Mouse (Mus musculus) intestine, embryonic 15.5 days (tissue): ENCODE measurements around the gene Gm813. TPM values are rescaled to one million over a fixed set of nuclear protein-coding genes. Genes with fewer than 3 reads are reported as not detected.
A peak's percentile ranks its signal among the peaks of the same experiment; 100 is the strongest.
"Not testable (repeated sequence)": the region's sequence is repeated elsewhere in the genome, so short reads cannot be mapped to it uniquely, and the experiment has no call there.

Source experiments
- ATAC-seq: fragments of 200-750 bp; cut with Nextera tagmentation; 2 replicates; pipeline ENCODE4 v1.8.0; 2017; ENCODE audit warnings: moderate TSS enrichment, moderate library complexity
- H3K27ac ChIP-seq: fragments of 300-500 bp; sonication (generic); 2 replicates; pipeline ENCODE4 v1.5.1; 2015; ENCODE audit warnings: mild to moderate bottlenecking, inconsistent platforms
- H3K27me3 ChIP-seq: fragments of 300-500 bp; sonication (generic); replicated peaks from 2 replicates; pipeline ENCODE4 v1.6.1; 2015; ENCODE audit warnings: inconsistent platforms
- H3K36me3 ChIP-seq: fragments of 300-500 bp; sonication (generic); 2 replicates; pipeline ENCODE4 v1.6.1; 2015; ENCODE audit warnings: inconsistent platforms
- H3K4me1 ChIP-seq: fragments of 300-500 bp; sonication (generic); replicated peaks from 2 replicates; pipeline ENCODE4 v1.6.1; 2015; ENCODE audit warnings: inconsistent platforms
- H3K4me2 ChIP-seq: fragments of 300-500 bp; sonication (generic); replicated peaks from 2 replicates; pipeline ENCODE4 v1.6.1; 2015; ENCODE audit warnings: mild to moderate bottlenecking, inconsistent platforms
- H3K4me3 ChIP-seq: fragments of 300-500 bp; sonication (generic); replicated peaks from 2 replicates; pipeline ENCODE4 v1.5.1; 2015; ENCODE audit warnings: inconsistent platforms
- H3K9ac ChIP-seq: fragments of 300-500 bp; sonication (generic); 2 replicates; pipeline ENCODE4 v1.6.1; 2015; ENCODE audit warnings: inconsistent platforms
- H3K9me3 ChIP-seq: fragments of 300-500 bp; sonication (generic); 2 replicates; pipeline ENCODE4 v1.6.1; 2016; ENCODE audit warnings: inconsistent platforms
- WGBS: fragments of 180-500 bp; shearing (Covaris S2); methylation state at CpG from one replicate; pipeline ENCODE4 v1.1.7; 2015; 5-methylcytosine and 5-hydroxymethylcytosine counted together
- polyA plus RNA-seq: library from polyadenylated mRNA; unstranded; fragments of >200 nt; fragmentation: Nextera tagmentation; extraction: Ambion mirVana; gene quantifications from 2 replicates; pipeline ENCODE4 v1.2.1, GENCODE M21; 2015

Gm813 gene
- polyA plus RNA-seq = not detected in 2 replicates

DNA sequence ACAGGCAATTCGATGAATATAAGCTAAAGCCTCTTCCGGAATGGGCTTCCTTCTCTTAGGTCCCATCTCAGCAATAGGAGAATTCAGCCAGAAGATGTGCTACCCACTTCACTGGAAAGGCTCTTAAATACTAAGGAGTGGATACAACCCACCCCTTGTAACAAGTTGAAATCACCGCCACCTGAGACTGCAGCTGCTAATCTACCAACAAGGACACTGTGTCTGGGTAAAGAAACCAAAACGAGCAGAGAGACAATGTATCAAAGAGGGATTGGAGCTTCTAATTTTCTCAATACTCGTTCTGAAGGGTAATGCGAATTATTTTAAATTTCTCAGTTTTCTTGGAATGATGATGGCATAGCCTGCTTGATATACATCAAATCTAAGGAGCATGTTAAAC is at the start of gene Gm813:
Gm813 (minus strand) TSS at position 101 of the 400 bp plus-strand sequence.
- Histone ChIP-seq H3K4me3 (no peak within 1 kb of the TSS), H3K4me1 (no peaks in the 10 kb centered on the region)
- WGBS = 90% methylated on average over 6 of the region's 6 CpGs

DNA sequence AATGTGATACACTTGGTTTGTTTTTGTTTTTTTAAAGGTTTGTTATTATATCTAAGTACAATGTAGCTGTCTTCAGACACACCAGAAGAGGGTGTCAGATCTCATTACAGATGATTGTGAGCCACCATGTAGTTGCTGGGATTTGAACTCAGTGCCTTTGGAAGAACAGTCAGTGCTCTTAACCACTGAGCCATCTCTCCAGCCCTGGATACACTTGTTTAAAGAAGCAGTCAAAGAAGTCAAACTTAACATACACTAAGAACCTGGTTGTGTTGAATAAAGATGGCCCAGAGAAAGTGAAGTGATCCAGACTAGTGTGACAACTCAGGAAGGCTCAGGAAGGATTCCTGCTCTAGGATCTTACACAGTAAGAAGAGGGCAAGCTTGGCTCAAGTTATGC is 48.4 kb upstream of the Gm813 start:
- not testable (repeated sequence) for H3K27me3 ChIP-seq, H3K9me3 ChIP-seq, H3K36me3 ChIP-seq, ATAC-seq, H3K4me1 ChIP-seq, H3K9ac ChIP-seq, H3K27ac ChIP-seq, H3K4me3 ChIP-seq, H3K4me2 ChIP-seq

More for the DNA sequence above, at the start of gene Gm813:
- H3K36me3 ChIP-seq = no peaks in the 10 kb centered on the region
- H3K9me3 ChIP-seq = no peaks in the 10 kb centered on the region
- no peak within 1 kb of the TSS for H3K27ac ChIP-seq
- H3K4me2 ChIP-seq = no peak within 1 kb of the TSS
- ATAC-seq = no peak
- no peak within 1 kb of the TSS for H3K9ac ChIP-seq
- no peaks in the 10 kb centered on the region for H3K27me3 ChIP-seq

DNA sequence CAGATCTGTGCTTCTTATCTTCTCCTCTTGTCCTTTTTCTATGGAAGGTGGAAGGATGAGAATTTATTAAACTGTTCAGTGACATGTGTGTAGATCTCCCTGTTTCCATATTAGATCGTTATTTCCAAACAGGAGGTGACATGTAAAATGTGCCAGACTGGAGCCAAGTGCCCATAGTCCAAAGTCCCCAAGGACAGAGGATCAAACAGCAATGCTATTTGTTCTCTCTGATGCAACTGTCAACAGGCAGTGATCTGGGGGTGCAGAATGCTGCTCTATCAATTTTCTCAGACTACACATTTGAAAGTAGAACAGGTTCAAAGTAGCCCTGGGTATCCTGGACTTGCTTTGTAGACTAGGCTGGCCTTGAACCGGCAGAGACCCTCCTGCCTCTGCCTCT is 47.0 kb upstream of the Gm813 start:
- H3K36me3 ChIP-seq = no peaks in the 10 kb centered on the region
- no peak overlapping the region for H3K27ac ChIP-seq
- no peaks in the 10 kb centered on the region for H3K4me1 ChIP-seq
- H3K9ac ChIP-seq = no peak overlapping the region
- no peak for ATAC-seq
- H3K9me3 ChIP-seq = no peaks in the 10 kb centered on the region
- H3K4me2 ChIP-seq = no peak overlapping the region
- H3K4me3 ChIP-seq = no peak overlapping the region
- no peaks in the 10 kb centered on the region for H3K27me3 ChIP-seq
- WGBS = 79% methylated on average over 2 of the region's 2 CpGs

DNA sequence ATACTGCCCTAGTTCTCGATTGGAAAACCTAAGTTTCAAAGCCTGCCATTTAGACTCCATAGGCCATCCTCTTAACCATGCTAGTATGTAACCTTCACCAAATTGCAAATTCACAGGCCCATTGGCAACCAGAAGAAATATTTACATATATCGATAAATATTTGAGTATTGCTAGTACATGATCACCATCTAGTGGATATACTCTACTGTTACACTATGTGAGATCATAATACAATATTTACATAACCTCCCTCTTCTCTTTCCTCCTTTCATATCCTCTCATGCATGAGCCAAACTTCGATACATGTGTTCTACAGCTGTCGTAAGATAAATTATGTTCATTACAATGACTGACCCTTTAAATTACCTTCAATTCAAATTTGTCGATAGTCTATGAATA is 46.2 kb upstream of the Gm813 start:
- no peaks in the 10 kb centered on the region for H3K4me1 ChIP-seq
- no peaks in the 10 kb centered on the region for H3K36me3 ChIP-seq
- no peak overlapping the region for H3K9ac ChIP-seq
- no peaks in the 10 kb centered on the region for H3K9me3 ChIP-seq
- H3K27ac ChIP-seq = no peak overlapping the region
- H3K4me3 ChIP-seq = no peak overlapping the region
- WGBS = 64% methylated on average over 5 of the region's 5 CpGs
- H3K4me2 ChIP-seq = no peak overlapping the region
- H3K27me3 ChIP-seq = no peaks in the 10 kb centered on the region
- peak; percentile 52; the same call in 1 of the 2 replicates for ATAC-seq

DNA sequence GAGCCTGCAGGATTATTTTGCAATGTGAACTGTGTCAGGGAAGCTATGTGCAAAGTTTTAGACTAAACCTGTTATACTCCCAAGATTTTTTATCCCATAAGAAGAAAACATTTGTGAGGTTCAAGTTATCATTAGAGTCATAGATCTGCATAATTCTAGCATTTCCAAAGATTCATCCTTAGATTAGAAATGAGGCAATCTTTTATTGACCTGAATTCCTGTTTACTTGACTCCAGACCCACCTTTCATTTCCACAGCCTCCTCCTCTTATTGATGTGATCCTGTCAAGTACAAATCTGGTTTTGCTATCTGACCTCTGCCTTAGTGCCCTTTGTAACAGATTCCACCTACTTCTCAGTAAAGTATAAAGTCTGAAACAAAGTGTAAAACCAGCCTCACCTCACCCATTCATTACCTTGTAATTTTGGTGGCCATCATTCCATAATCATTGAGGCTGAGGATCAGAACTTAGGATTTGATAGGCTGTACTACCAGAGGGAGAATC is 45.6 kb upstream of the Gm813 start:
- no peaks in the 10 kb centered on the region for H3K36me3 ChIP-seq
- H3K9ac ChIP-seq = no peak overlapping the region
- H3K9me3 ChIP-seq = no peaks in the 10 kb centered on the region
- no peaks in the 10 kb centered on the region for H3K27me3 ChIP-seq
- peak; percentile 24; the same call in 1 of the 2 replicates for ATAC-seq
- no peak overlapping the region for H3K27ac ChIP-seq
- no peaks in the 10 kb centered on the region for H3K4me1 ChIP-seq
- H3K4me2 ChIP-seq = no peak overlapping the region
- no peak overlapping the region for H3K4me3 ChIP-seq

DNA sequence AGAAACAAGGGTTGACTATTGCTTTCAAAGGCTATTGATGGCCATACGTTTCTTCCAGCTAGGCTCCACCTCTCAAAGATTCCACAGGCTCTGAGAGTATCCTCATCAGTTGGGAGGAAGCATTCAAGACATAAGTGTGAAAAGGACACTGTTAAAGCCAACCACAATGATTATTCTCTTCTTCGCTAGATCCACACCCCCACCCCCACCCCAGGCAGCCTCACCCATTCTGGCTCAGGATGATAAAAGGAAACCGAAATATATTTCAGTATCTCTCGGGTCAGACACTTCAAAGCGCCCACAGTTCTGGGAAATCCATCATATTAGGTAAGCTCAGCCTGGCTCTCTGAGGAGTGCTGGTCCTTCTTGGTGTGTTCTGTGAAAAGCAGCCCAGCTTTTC is 45.0 kb upstream of the Gm813 start:
- no peak overlapping the region for H3K4me2 ChIP-seq
- H3K9ac ChIP-seq = no peak overlapping the region
- no peaks in the 10 kb centered on the region for H3K27me3 ChIP-seq
- WGBS = 74% methylated on average over 5 of the region's 5 CpGs
- H3K9me3 ChIP-seq = no peaks in the 10 kb centered on the region
- peak; percentile 75 for ATAC-seq
- H3K27ac ChIP-seq = no peak overlapping the region
- no peak overlapping the region for H3K4me3 ChIP-seq
- no peaks in the 10 kb centered on the region for H3K36me3 ChIP-seq
- H3K4me1 ChIP-seq = no peaks in the 10 kb centered on the region

DNA sequence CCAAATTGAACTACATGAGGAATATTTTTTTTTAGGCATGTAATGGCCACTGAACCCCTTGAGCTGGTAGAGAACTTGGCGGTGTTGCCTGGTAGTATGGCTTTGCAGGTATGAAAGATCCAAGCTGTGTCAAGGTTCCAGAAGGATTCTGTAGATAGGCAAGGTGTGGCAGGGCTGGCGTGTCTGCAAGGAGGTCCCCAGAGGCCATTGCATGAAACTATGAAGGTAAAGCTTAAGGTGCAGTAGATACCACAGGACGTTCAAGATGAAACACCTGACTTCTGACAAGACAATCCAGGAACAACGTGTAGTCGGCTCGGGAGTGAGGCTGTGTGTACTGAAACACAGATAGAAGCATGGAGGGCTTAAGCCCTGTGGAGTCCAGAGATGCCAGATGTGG is 41.9 kb upstream of the Gm813 start:
- H3K27ac ChIP-seq = no peak overlapping the region
- H3K9ac ChIP-seq = no peak overlapping the region
- no peaks in the 10 kb centered on the region for H3K9me3 ChIP-seq
- ATAC-seq = 0 out of 2 replicates have a peak, but pooled peaks have one; percentile 32
- no peak overlapping the region for H3K4me3 ChIP-seq
- no peaks in the 10 kb centered on the region for H3K27me3 ChIP-seq
- 87% methylated on average over 6 of the region's 6 CpGs for WGBS
- no peak overlapping the region for H3K4me2 ChIP-seq
- no peaks in the 10 kb centered on the region for H3K36me3 ChIP-seq
- no peaks in the 10 kb centered on the region for H3K4me1 ChIP-seq

DNA sequence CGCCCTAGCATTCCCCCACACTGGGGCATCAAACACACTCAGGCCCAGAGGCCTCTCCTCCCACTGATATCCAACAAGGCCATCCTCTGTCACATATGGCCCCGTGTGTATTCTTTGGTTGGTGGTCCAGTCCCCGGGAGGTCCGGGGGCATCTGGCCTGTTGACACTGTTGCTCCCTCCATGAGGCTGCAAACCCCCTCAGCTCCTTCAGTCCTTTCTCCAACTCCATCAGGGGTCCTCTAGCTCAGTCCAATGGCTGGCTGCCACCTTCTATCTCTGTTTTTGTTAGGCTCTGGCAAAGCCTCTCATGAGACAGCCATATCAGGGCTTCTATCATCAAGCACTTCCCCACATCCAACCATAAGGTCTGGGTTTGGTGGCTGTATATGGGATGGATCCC is 39.7 kb upstream of the Gm813 start:
- H3K4me2 ChIP-seq = no peak overlapping the region
- no peak overlapping the region for H3K27ac ChIP-seq
- H3K4me1 ChIP-seq = no peaks in the 10 kb centered on the region
- WGBS = 91% methylated on average over 4 of the region's 4 CpGs
- H3K4me3 ChIP-seq = no peak overlapping the region
- H3K36me3 ChIP-seq = no peaks in the 10 kb centered on the region
- ATAC-seq = no peak
- H3K9me3 ChIP-seq = no peaks in the 10 kb centered on the region
- no peaks in the 10 kb centered on the region for H3K27me3 ChIP-seq
- H3K9ac ChIP-seq = no peak overlapping the region

DNA sequence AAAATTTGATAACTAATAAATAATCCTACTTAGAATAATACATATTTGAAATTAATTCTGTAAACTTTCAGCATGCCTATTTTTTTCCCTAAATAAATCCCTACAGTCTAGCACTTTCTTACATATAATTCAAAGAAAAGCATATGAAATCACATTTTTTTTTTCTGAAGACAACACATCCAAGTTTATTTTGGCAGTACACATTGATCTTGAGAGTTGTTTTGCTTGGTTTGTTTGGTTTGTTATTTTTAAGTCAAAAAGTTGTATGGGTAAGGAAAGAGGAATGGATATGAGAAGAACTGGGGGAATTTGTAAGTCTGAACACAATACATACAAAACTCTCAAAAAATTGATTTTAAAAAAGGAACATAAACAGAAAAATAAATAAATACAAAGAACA is 39.0 kb upstream of the Gm813 start:
- Histone ChIP-seq H3K4me1 (no peaks in the 10 kb centered on the region), H3K9me3 (no peaks in the 10 kb centered on the region), H3K4me3 (no peak overlapping the region), H3K9ac (no peak overlapping the region), H3K36me3 (no peaks in the 10 kb centered on the region), H3K27ac (no peak overlapping the region), H3K4me2 (no peak overlapping the region), H3K27me3 (no peaks in the 10 kb centered on the region)
- ATAC-seq = no peak

DNA sequence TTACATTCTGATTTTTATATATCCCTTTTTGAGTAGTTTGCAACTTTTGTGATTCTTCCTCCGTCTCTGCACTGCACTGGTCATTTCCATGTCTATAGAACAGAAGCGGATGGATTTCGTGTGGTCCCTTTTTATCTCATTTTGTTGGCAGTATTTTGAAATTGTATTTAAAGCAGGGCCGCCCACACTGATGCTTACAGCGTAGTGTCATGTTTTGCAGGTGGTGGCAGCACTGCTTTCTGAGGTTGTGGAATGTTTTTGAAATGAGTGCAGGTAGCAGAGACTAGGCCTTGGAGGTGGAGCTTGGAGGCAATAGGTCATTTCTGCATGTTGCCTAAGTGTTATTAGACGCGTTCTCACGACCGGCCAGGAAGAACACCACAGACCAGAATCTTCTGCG is 33.2 kb upstream of the Gm813 start:
- Histone ChIP-seq H3K4me3 (no peak overlapping the region), H3K9me3 (no peaks in the 10 kb centered on the region), H3K36me3 (no peaks in the 10 kb centered on the region), H3K4me1 (no peaks in the 10 kb centered on the region), H3K27ac (no peak overlapping the region), H3K4me2 (no peak overlapping the region), H3K9ac (no peak overlapping the region), H3K27me3 (no peaks in the 10 kb centered on the region)
- 95% methylated on average over 10 of the region's 10 CpGs for WGBS
- ATAC-seq = no peak

DNA sequence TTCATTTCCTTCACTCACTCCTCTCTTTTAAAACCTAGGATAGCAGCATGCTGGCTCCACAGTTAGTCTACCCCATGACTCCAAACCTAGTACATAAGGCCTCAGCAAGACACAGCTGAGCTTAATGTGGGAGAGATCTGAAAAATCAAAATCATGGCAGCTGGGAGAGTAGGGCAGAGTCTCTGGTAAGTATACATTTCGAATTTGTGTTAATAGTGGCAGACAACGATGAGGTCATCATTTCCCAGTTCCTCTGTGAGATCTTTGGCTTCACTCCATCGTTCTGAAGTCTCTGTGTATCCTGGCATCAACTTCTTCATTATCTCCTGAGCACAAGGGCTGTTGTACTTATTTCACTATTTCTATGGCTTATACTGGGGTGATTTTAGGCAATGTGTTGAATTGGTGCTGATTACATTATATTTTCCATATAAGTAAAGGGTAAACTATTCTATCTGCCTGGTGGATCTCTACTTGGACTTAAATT is 22.0 kb upstream of the Gm813 start, which contains the start of gene E330017A01Rik:
E330017A01Rik (minus strand) TSS at position 51 of the 487 bp plus-strand sequence.
- Histone ChIP-seq H3K9ac (no peak within 1 kb of the TSS), H3K9me3 (no peaks in the 10 kb centered on the region), H3K4me1 (no peaks in the 10 kb centered on the region), H3K4me2 (no peak within 1 kb of the TSS), H3K36me3 (no peaks in the 10 kb centered on the region), H3K4me3 (no peak within 1 kb of the TSS), H3K27ac (no peak within 1 kb of the TSS), H3K27me3 (no peaks in the 10 kb centered on the region)
- no peak for ATAC-seq
- WGBS = 76% methylated on average over 3 of the region's 3 CpGs

DNA sequence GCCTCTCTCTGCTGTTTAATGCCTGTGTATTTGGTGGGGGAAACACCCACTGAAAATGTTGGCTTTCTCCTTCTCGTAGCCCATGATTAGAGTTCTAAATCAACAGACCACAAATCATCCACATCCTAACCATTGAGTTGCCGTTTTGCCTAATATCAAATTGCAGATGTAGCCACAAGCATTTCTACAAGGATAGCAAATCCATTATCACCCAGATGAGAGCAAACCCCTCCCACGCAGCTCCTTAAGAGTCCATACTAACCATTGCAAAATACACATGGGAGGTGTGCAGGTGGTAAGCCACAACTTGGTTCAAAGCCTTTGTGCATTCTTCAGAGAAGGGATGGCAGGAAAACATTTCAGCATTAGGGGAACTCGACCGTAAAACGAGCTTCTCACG is 21.2 kb upstream of the Gm813 start:
- Histone ChIP-seq H3K4me2 (no peak overlapping the region), H3K4me3 (no peak overlapping the region), H3K9ac (no peak overlapping the region), H3K27ac (no peak overlapping the region), H3K4me1 (no peaks in the 10 kb centered on the region), H3K27me3 (no peaks in the 10 kb centered on the region), H3K36me3 (no peaks in the 10 kb centered on the region), H3K9me3 (no peaks in the 10 kb centered on the region)
- ATAC-seq = no peak
- WGBS = 78% methylated on average over 7 of the region's 7 CpGs

DNA sequence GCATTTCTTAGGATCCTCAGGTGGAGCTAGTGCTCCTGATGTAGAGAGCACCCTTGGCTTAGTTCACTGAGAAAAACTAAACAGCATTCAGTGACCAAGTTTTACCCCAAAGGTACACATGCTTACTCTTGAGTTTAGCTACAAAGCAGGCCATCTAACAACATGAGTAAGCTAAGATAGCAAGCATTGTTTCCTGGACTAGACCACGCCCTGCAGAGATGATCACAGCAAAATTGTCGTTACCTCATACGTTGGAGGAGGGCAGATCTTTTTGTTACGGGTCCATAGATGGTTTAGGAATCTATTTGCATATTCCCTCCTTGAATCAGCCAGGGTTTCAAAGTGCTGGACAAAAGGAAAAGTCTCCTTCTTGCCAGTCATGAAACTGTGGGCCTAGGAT is 20.7 kb upstream of the Gm813 start:
- WGBS = 86% methylated on average over 4 of the region's 4 CpGs
- H3K36me3 ChIP-seq = no peaks in the 10 kb centered on the region
- H3K4me2 ChIP-seq = no peak overlapping the region
- H3K9me3 ChIP-seq = no peaks in the 10 kb centered on the region
- no peaks in the 10 kb centered on the region for H3K27me3 ChIP-seq
- H3K27ac ChIP-seq = no peak overlapping the region
- no peak overlapping the region for H3K9ac ChIP-seq
- ATAC-seq = no peak
- H3K4me3 ChIP-seq = no peak overlapping the region
- H3K4me1 ChIP-seq = no peaks in the 10 kb centered on the region
